Mouse (Mus musculus) limb, embryonic 13.5 days (tissue): ENCODE measurements around the gene Tut7. TPM values are rescaled to one million over a fixed set of nuclear protein-coding genes. Genes with fewer than 3 reads are reported as not detected.
"Not testable (repeated sequence)": the region's sequence is repeated elsewhere in the genome, so short reads cannot be mapped to it uniquely, and the experiment has no call there.

ENCODE experiments used
- ATAC-seq: fragments of 200-750 bp; cut with Nextera tagmentation; 2 replicates; pipeline ENCODE4 v1.8.0; 2017; ENCODE audit warnings: low read depth, moderate number of reproducible peaks, moderate TSS enrichment; ENCODE audit not compliant: low FRiP score
- H3K27ac ChIP-seq: fragments of 300-500 bp; sonication (generic); 2 replicates; pipeline ENCODE4 v1.5.1; 2015; ENCODE audit warnings: inconsistent platforms, mild to moderate bottlenecking, moderate library complexity
- H3K27me3 ChIP-seq: fragments of 300-500 bp; sonication (generic); 2 replicates; pipeline ENCODE4 v1.6.1; 2015; ENCODE audit warnings: mild to moderate bottlenecking, inconsistent platforms
- H3K36me3 ChIP-seq: fragments of 300-500 bp; sonication (generic); 2 replicates; pipeline ENCODE4 v1.6.1; 2015; ENCODE audit warnings: inconsistent platforms, mild to moderate bottlenecking, moderate library complexity
- H3K4me1 ChIP-seq: fragments of 300-500 bp; sonication (generic); 2 replicates; pipeline ENCODE4 v1.6.1; 2015; ENCODE audit warnings: inconsistent platforms
- H3K4me2 ChIP-seq: fragments of 300-500 bp; sonication (generic); replicated peaks from 2 replicates; pipeline ENCODE4 v1.6.1; 2015; ENCODE audit warnings: inconsistent platforms, mild to moderate bottlenecking, moderate library complexity
- H3K4me3 ChIP-seq: fragments of 300-500 bp; sonication (generic); 2 replicates; pipeline ENCODE4 v1.5.1; 2015; ENCODE audit warnings: moderate library complexity, mild to moderate bottlenecking, inconsistent platforms
- H3K9ac ChIP-seq: fragments of 300-500 bp; sonication (generic); 2 replicates; pipeline ENCODE4 v1.6.1; 2015; ENCODE audit warnings: mild to moderate bottlenecking, inconsistent platforms
- H3K9me3 ChIP-seq: fragments of 300-500 bp; sonication (generic); 2 replicates; pipeline ENCODE4 v1.6.1; 2016; ENCODE audit warnings: inconsistent platforms
- WGBS: fragments of 180-500 bp; shearing (Covaris S2); methylation state at CpG from one replicate; pipeline ENCODE4 v1.1.7; 2015; 5-methylcytosine and 5-hydroxymethylcytosine counted together
- polyA plus RNA-seq: library from polyadenylated mRNA; unstranded; fragments of >200 nt; fragmentation: Nextera tagmentation; extraction: Ambion mirVana; gene quantifications from 2 replicates; pipeline ENCODE4 v1.2.1, GENCODE M21; 2015

The Tut7 gene
- polyA plus RNA-seq, 1 experiment from 2014 or later, result 57.4 TPM

- Histone ChIP-seq H3K9me3 (no peaks in the 10 kb centered on the region), H3K4me1 (peaks cover 39% of the 10 kb centered on the region), H3K36me3 (peaks cover 36% of the 10 kb centered on the region), H3K4me3 (0 out of 2 replicates have a peak overlapping the region, but pooled peaks have one; percentile 95), H3K27me3 (no peaks in the 10 kb centered on the region), H3K27ac (no peak overlapping the region), H3K4me2 (peak overlapping the region; percentile 76), H3K9ac (no peak overlapping the region)
- WGBS, result 77% methylated on average over 3 of the region's 3 CpGs
- no peak for ATAC-seq
Measured at GRCm38 (mm10) chr13:59820836-59821235, 2.1 kb downstream of the Tut7 start.

GRCm38 (mm10) chr13:59820114-59820513 lies 2.8 kb downstream of the Tut7 start:
- no peaks in the 10 kb centered on the region for H3K9me3 ChIP-seq
- no peak overlapping the region; the same call in 1 of the 2 replicates for H3K27ac ChIP-seq
- no peaks in the 10 kb centered on the region for H3K27me3 ChIP-seq
- no peak for ATAC-seq
- H3K4me2 ChIP-seq, result peak overlapping the region; percentile 47
- peaks cover 39% of the 10 kb centered on the region for H3K4me1 ChIP-seq
- peaks cover 43% of the 10 kb centered on the region for H3K36me3 ChIP-seq
- WGBS, result 75% methylated on average over 4 of the region's 4 CpGs
- H3K9ac ChIP-seq, result peak overlapping the region; percentile 51; the same call in 1 of the 2 replicates
- peak overlapping the region; percentile 19 for H3K4me3 ChIP-seq

- no peak for ATAC-seq
- no peak overlapping the region for H3K27ac ChIP-seq
- no peak overlapping the region for H3K4me2 ChIP-seq
- H3K4me3 ChIP-seq, result no peak overlapping the region
- H3K27me3 ChIP-seq, result no peaks in the 10 kb centered on the region
- WGBS, result 89% methylated on average over 4 of the region's 4 CpGs
- no peak overlapping the region for H3K9ac ChIP-seq
- H3K36me3 ChIP-seq, result peaks cover 66% of the 10 kb centered on the region
- peaks cover 39% of the 10 kb centered on the region for H3K4me1 ChIP-seq
- no peaks in the 10 kb centered on the region for H3K9me3 ChIP-seq
Measured at GRCm38 (mm10) chr13:59817352-59817751, 5.6 kb downstream of the Tut7 start.

- H3K9ac ChIP-seq, result no peak overlapping the region
- ATAC-seq, result no peak
- no peaks in the 10 kb centered on the region for H3K9me3 ChIP-seq
- no peaks in the 10 kb centered on the region for H3K27me3 ChIP-seq
- H3K36me3 ChIP-seq, result peaks cover 90% of the 10 kb centered on the region
- 87% methylated on average over 6 of the region's 6 CpGs for WGBS
- H3K4me1 ChIP-seq, result peaks cover 13% of the 10 kb centered on the region
- H3K4me3 ChIP-seq, result no peak overlapping the region
- H3K4me2 ChIP-seq, result no peak overlapping the region
- no peak overlapping the region for H3K27ac ChIP-seq
Measured at GRCm38 (mm10) chr13:59814109-59814591, 8.8 kb downstream of the Tut7 start.

- Histone ChIP-seq H3K9ac (no peak overlapping the region), H3K4me3 (no peak overlapping the region), H3K27ac (no peak overlapping the region), H3K4me1 (no peaks in the 10 kb centered on the region), H3K27me3 (no peaks in the 10 kb centered on the region), H3K9me3 (no peaks in the 10 kb centered on the region), H3K4me2 (no peak overlapping the region), H3K36me3 (peaks cover 92% of the 10 kb centered on the region)
- ATAC-seq, result no peak
- WGBS, result 94% methylated on average over 3 of the region's 3 CpGs
Measured at GRCm38 (mm10) chr13:59811581-59811980, 11.4 kb downstream of the Tut7 start.

- Histone ChIP-seq H3K4me3 (no peak overlapping the region), H3K4me1 (no peaks in the 10 kb centered on the region), H3K9me3 (no peaks in the 10 kb centered on the region), H3K27me3 (no peaks in the 10 kb centered on the region), H3K9ac (no peak overlapping the region), H3K4me2 (no peak overlapping the region), H3K27ac (no peak overlapping the region), H3K36me3 (peaks cover 97% of the 10 kb centered on the region)
- 87% methylated on average over 6 of the region's 6 CpGs for WGBS
- no peak for ATAC-seq
Measured at GRCm38 (mm10) chr13:59801000-59801399, 21.9 kb downstream of the Tut7 start.

GRCm38 (mm10) chr13:59800077-59800476 lies 22.9 kb downstream of the Tut7 start:
- Histone ChIP-seq H3K9me3 (no peaks in the 10 kb centered on the region), H3K9ac (no peak overlapping the region), H3K27me3 (no peaks in the 10 kb centered on the region), H3K4me3 (no peak overlapping the region), H3K27ac (no peak overlapping the region), H3K4me1 (no peaks in the 10 kb centered on the region), H3K36me3 (peaks cover 97% of the 10 kb centered on the region), H3K4me2 (no peak overlapping the region)
- no peak for ATAC-seq
- WGBS, result 88% methylated on average over 2 of the region's 2 CpGs

- Histone ChIP-seq H3K27ac (no peak overlapping the region), H3K4me3 (no peak overlapping the region), H3K9ac (no peak overlapping the region), H3K9me3 (no peaks in the 10 kb centered on the region), H3K36me3 (peaks cover 98% of the 10 kb centered on the region), H3K27me3 (no peaks in the 10 kb centered on the region), H3K4me1 (no peaks in the 10 kb centered on the region), H3K4me2 (no peak overlapping the region)
- 92% methylated on average over 1 of the region's 1 CpGs for WGBS
- no peak for ATAC-seq
Measured at GRCm38 (mm10) chr13:59798306-59798705, 24.6 kb downstream of the Tut7 start.

- H3K9me3 ChIP-seq, result no peaks in the 10 kb centered on the region
- no peak for ATAC-seq
- no peak overlapping the region for H3K4me2 ChIP-seq
- H3K4me1 ChIP-seq, result no peaks in the 10 kb centered on the region
- 91% methylated on average over 9 of the region's 9 CpGs for WGBS
- no peaks in the 10 kb centered on the region for H3K27me3 ChIP-seq
- H3K36me3 ChIP-seq, result peaks cover 98% of the 10 kb centered on the region
- no peak overlapping the region for H3K27ac ChIP-seq
- H3K9ac ChIP-seq, result no peak overlapping the region
- H3K4me3 ChIP-seq, result no peak overlapping the region
Measured at GRCm38 (mm10) chr13:59796466-59796848, 26.5 kb downstream of the Tut7 start.

GRCm38 (mm10) chr13:59795807-59796465 lies 27.0 kb downstream of the Tut7 start:
- Histone ChIP-seq H3K4me1 (no peaks in the 10 kb centered on the region), H3K9me3 (no peaks in the 10 kb centered on the region), H3K9ac (no peak overlapping the region), H3K4me2 (no peak overlapping the region), H3K4me3 (no peak overlapping the region), H3K27ac (no peak overlapping the region), H3K36me3 (peaks cover 98% of the 10 kb centered on the region), H3K27me3 (no peaks in the 10 kb centered on the region)
- WGBS, result 90% methylated on average over 6 of the region's 6 CpGs
- ATAC-seq, result no peak

GRCm38 (mm10) chr13:59794786-59795185 lies 28.2 kb downstream of the Tut7 start:
- Histone ChIP-seq H3K4me3 (no peak overlapping the region), H3K27ac (no peak overlapping the region), H3K27me3 (no peaks in the 10 kb centered on the region), H3K36me3 (peaks cover 98% of the 10 kb centered on the region), H3K9ac (no peak overlapping the region), H3K4me2 (no peak overlapping the region), H3K4me1 (no peaks in the 10 kb centered on the region), H3K9me3 (no peaks in the 10 kb centered on the region)
- 90% methylated on average over 1 of the region's 1 CpGs for WGBS
- no peak for ATAC-seq

GRCm38 (mm10) chr13:59782145-59782544 lies 40.8 kb downstream of the Tut7 start, which contains the start of gene Gm49354:
Gene Gm49354, minus strand, starts transcription at chr13:59782245.
- ATAC-seq, result no peak
- H3K27ac ChIP-seq, result no peak within 1 kb of the TSS
- no peak within 1 kb of the TSS for H3K4me2 ChIP-seq
- peaks cover 96% of the 10 kb centered on the region for H3K36me3 ChIP-seq
- no peaks in the 10 kb centered on the region for H3K27me3 ChIP-seq
- H3K9ac ChIP-seq, result no peak within 1 kb of the TSS
- no peaks in the 10 kb centered on the region for H3K9me3 ChIP-seq
- H3K4me1 ChIP-seq, result no peaks in the 10 kb centered on the region
- WGBS, result 95% methylated on average over 7 of the region's 7 CpGs
- H3K4me3 ChIP-seq, result no peak within 1 kb of the TSS

- not testable (repeated sequence) for H3K9me3 ChIP-seq, ATAC-seq, H3K27ac ChIP-seq, H3K4me2 ChIP-seq, H3K4me3 ChIP-seq, H3K27me3 ChIP-seq, H3K4me1 ChIP-seq, H3K9ac ChIP-seq
- H3K36me3 ChIP-seq, result peaks cover 94% of the 10 kb centered on the region
- WGBS, result 97% methylated on average over 1 of the region's 1 CpGs
Measured at GRCm38 (mm10) chr13:59779744-59780264, 43.1 kb downstream of the Tut7 start.
